Comparison of ENCODE assay signal across 8 mouse cellular contexts in the genomic region with DNA sequence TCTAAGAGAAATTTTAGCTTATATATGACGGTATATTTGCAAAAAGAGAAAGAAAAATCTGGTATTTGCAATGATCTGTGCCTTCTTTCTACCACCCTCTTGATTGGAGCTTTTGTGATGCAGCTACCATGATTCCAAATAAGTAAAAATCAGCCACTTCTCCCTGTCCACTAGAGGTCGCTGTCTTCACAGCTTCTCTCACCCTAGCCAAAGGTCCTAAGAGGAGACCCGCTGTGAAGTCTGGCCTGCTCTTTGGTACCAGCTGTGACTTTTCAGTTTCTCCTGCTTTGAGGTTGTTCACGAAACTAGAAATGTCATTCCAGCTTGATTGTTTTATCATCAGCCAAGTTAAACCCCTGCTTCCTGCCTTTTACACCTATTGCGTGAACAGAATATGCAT. TPM values are rescaled to one million over a fixed set of nuclear protein-coding genes. Genes with fewer than 3 reads are reported as not detected.
DNase-seq lines count a peak whose midpoint lies in the region; ATAC-seq and TF ChIP-seq lines count a peak whose summit lies in the region.

No protein-coding gene starts in this region.

- dilution Hi-C loops in CH12.LX (cut with MboI; ENCODE audit: extremely low pct_ligation_motif_present, extremely low pct_unique_long_range_greater_than_20kb, low sequenced_read_pairs): no loop called here

- in situ Hi-C loops in CH12.LX (cut with MboI; ENCODE audit: low pct_ligation_motif_present, low pct_unique_long_range_greater_than_20kb, low sequenced_read_pairs): no loop called here

- peaks cover 32% of the 10 kb centered on the region for H3K27me3 ChIP-seq in kidney, embryonic 15.5 days
- H3K27me3 ChIP-seq in CH12.LX (replicated peaks): no peaks in the 10 kb centered on the region

- no peaks in the 10 kb centered on the region for H3K9me3 ChIP-seq in kidney, embryonic 15.5 days (replicated peaks)
- H3K9me3 ChIP-seq in CH12.LX (replicated peaks; ENCODE audit: low read length): no peaks in the 10 kb centered on the region

- DNase-seq in kidney, adult 11 months: peak; percentile 15
- DNase-seq in CH12.LX (ENCODE audit: extremely low read depth): peak; percentile 66
- peak; percentile 12 for DNase-seq in T-cell, adult 2 months (ENCODE audit: low spot score)
- DNase-seq in forelimb bud, embryonic 11.5 days (ENCODE audit: low read depth, low spot score): peak; percentile 64
- DNase-seq in lung, postnatal 36 days: peak; percentile 59
- DNase-seq in right cerebral cortex, postnatal 14 days: no peak
- no peak for DNase-seq in urinary bladder, adult 18-20 months (ENCODE audit: low spot score in 2 of 2)

- no peak overlapping the region for H3K9ac ChIP-seq in kidney, embryonic 15.5 days
- H3K9ac ChIP-seq in CH12.LX (ENCODE audit: insufficient read depth, low read depth): no peak overlapping the region

- no peak overlapping the region for H3K4me3 ChIP-seq in kidney, embryonic 15.5 days (replicated peaks)
- H3K4me3 ChIP-seq in CH12.LX (replicated peaks in 1 of 3; ENCODE audit: low read depth in 2 of 3, low read length in 2 of 3, poor library complexity in 1 of 3): no peak overlapping the region

- H3K27ac ChIP-seq in kidney, embryonic 15.5 days: no peak overlapping the region
- H3K27ac ChIP-seq in CH12.LX (ENCODE audit: insufficient read depth, low read depth): no peak overlapping the region

- H3K4me2 ChIP-seq in kidney, embryonic 15.5 days: no peak overlapping the region
- no peak overlapping the region for H3K4me2 ChIP-seq in CH12.LX (ENCODE audit: insufficient read depth, low read depth, poor library complexity, severe bottlenecking)

- peak; percentile 58 for TF ChIP-seq RAD21 in CH12.LX (IDR thresholded peaks at IDR 0.05; ENCODE audit: low read depth, low read length)

- WGBS in kidney, embryonic 15.5 days: 24% methylated on average over 5 of the region's 5 CpGs

- no peak for ATAC-seq in kidney, embryonic 15.5 days (replicated peaks; ENCODE audit: low FRiP score)

- H3K4me1 ChIP-seq in kidney, embryonic 15.5 days: no peaks in the 10 kb centered on the region
- H3K4me1 ChIP-seq in CH12.LX (ENCODE audit: control insufficient read depth in 1 of 2, insufficient read depth in 2 of 2): peaks cover 0 to 9% of the 10 kb centered on the region in 2 experiments; a peak in 2 of 4 replicates

- no peak for TF ChIP-seq POLR2A in CH12.LX (IDR thresholded peaks at IDR 0.05; ENCODE audit: low read depth, low read length)

- H3K36me3 ChIP-seq in kidney, embryonic 15.5 days: no peaks in the 10 kb centered on the region
- peaks cover 10 to 27% of the 10 kb centered on the region in 2 experiments for H3K36me3 ChIP-seq in CH12.LX (replicated peaks in 1 of 2; ENCODE audit: control insufficient read depth in 1 of 2, insufficient read depth in 1 of 2, low read length in 1 of 2)

- TF ChIP-seq CTCF in CH12.LX (conservative IDR thresholded peaks at IDR 0.05 in 1 of 2, IDR thresholded peaks at IDR 0.05 in 1 of 2; ENCODE audit: low read depth in 2 of 2, low read length in 2 of 2): peak; percentile 58 to 65

- TF ChIP-seq EP300 in CH12.LX (IDR thresholded peaks at IDR 0.05; ENCODE audit: low read length): no peak

- no peaks in the 10 kb centered on the region for H3K79me2 ChIP-seq in CH12.LX (replicated peaks; ENCODE audit: control insufficient read depth, extremely low read depth, insufficient read depth, poor library complexity, severe bottlenecking)

TF ChIP-seq in CH12.LX, 34 proteins besides CTCF, POLR2A, EP300 and RAD21:
- TF ChIP-seq SMC3 (IDR thresholded peaks at IDR 0.05; ENCODE audit: low read depth, low read length): peak; percentile 41
- TF ChIP-seq GABPA (IDR thresholded peaks at IDR 0.05; ENCODE audit: insufficient replicate concordance, low read depth, low read length): no peak

RNA-seq across cellular contexts. Expression of gene Map3k15, which starts 14.5 kb away (rescaled TPM):
- polyA plus RNA-seq in kidney, embryonic 15.5 days (2015; fragmentation: Nextera tagmentation; extraction: Ambion mirVana): 0.21 and 0.48 TPM in 2 replicates
- 0.17 and 0.21 TPM in 2 replicates for total RNA-seq in CH12.LX (2012; rRNA removed)
- 0.08 and 0.11 TPM in 2 replicates for total RNA-seq in CH12.LX (2014; rRNA removed)
- 0.07 and 0.14 TPM in 2 replicates for polyA plus RNA-seq in CH12.LX (2012; ENCODE audit: insufficient read length, low read depth)

Comparison
In these comparisons a context has a peak if more than half of its experiments do, and no peak if none do; other contexts are left out.
1. DNase-seq: peak in kidney, adult 11 months (single experiment), CH12.LX (single experiment), T-cell, adult 2 months (single experiment), forelimb bud, embryonic 11.5 days (single experiment) and lung, postnatal 36 days (single experiment); none in right cerebral cortex, postnatal 14 days (single experiment) and urinary bladder, adult 18-20 months (0 of 2).